Mouse (Mus musculus): ENCODE measurements around the gene Rpusd2. TPM values are rescaled to one million over a fixed set of nuclear protein-coding genes. Genes with fewer than 3 reads are reported as not detected.
A peak's percentile ranks its signal among the peaks of the same experiment; 100 is the strongest.

The Rpusd2 gene
- total and polyA plus RNA-seq, 3 experiments: 15.5 to 18.6 TPM; not detected in 1

GRCm38 (mm10) chr2:119040882-119041281 is 6.3 kb downstream of the Rpusd2 start:
- H3K9me3 ChIP-seq (replicated peaks; ENCODE audit: insufficient read depth, low read length): no peaks in the 10 kb centered on the region
- H3K36me3 ChIP-seq (ENCODE audit: control insufficient read depth in 1 of 2, insufficient read depth in 2 of 2, low read length in 2 of 2): peaks cover 2 to 6% of the 10 kb centered on the region in 2 experiments
- H3K4me1 ChIP-seq (ENCODE audit: control insufficient read depth in 1 of 2, insufficient read depth in 2 of 2, low read length in 2 of 2): peaks cover 0 to 7% of the 10 kb centered on the region in 2 experiments; a peak in 3 of 4 replicates
- peak; percentile 75 for DNase-seq (ENCODE audit: low read depth, low spot score)
- TF ChIP-seq MAX (IDR thresholded peaks at IDR 0.05; ENCODE audit: low read length): no peak
- TF ChIP-seq MAFK (IDR thresholded peaks at IDR 0.05; ENCODE audit: borderline replicate concordance, low read depth, low read length): no peak
- TF ChIP-seq SIN3A (IDR thresholded peaks at IDR 0.05; ENCODE audit: low read length): peak; percentile 59
- peak; percentile 54 for TF ChIP-seq RAD21 (IDR thresholded peaks at IDR 0.05; ENCODE audit: low read depth, low read length)
- TF ChIP-seq KAT2A (conservative IDR thresholded peaks at IDR 0.05; ENCODE audit: low read depth, low read length): no peak
- peak; percentile 62 for TF ChIP-seq SMC3 (IDR thresholded peaks at IDR 0.05; ENCODE audit: low read depth, low read length)
- TF ChIP-seq ZC3H11A (IDR thresholded peaks at IDR 0.05; ENCODE audit: low read depth, low read length): peak; percentile 28; the same call in 1 of the 2 replicates
- TF ChIP-seq NRF1 (IDR thresholded peaks at IDR 0.05; ENCODE audit: insufficient read depth, low read depth, low read length, poor library complexity, severe bottlenecking): no peak
- no peak for TF ChIP-seq USF2 (IDR thresholded peaks at IDR 0.05; ENCODE audit: borderline replicate concordance in 1 of 2, insufficient read depth in 1 of 2, low read depth in 1 of 2, low read length in 2 of 2)
- no peak for TF ChIP-seq MXI1 (IDR thresholded peaks at IDR 0.05; ENCODE audit: low read depth, low read length)
- TF ChIP-seq CHD2 (IDR thresholded peaks at IDR 0.05; ENCODE audit: low read length): no peak
- TF ChIP-seq RCOR1 (IDR thresholded peaks at IDR 0.05; ENCODE audit: low read depth, low read length): no peak
- peak; percentile 38 to 72 (median 64); a peak in 5 of 6 replicates for TF ChIP-seq CTCF (IDR thresholded peaks at IDR 0.05 in 2 of 3, conservative IDR thresholded peaks at IDR 0.05 in 1 of 3; ENCODE audit: control insufficient read depth in 1 of 3, insufficient read depth in 1 of 3, low read depth in 2 of 3, low read length in 3 of 3, poor library complexity in 1 of 3, severe bottlenecking in 1 of 3)
- 0 out of 2 replicates have a peak, but pooled peaks have one; percentile 12 for TF ChIP-seq BHLHE40 (IDR thresholded peaks at IDR 0.05; ENCODE audit: borderline replicate concordance, low read depth, low read length)
- H3K4me3 ChIP-seq (ENCODE audit: control insufficient read depth in 1 of 2, insufficient read depth in 1 of 2, low read depth in 2 of 2, low read length in 2 of 2): no peak overlapping the region
- no peak overlapping the region for H3K27ac ChIP-seq (ENCODE audit: control insufficient read depth, low read depth, low read length)
- no peaks in the 10 kb centered on the region for H3K27me3 ChIP-seq (ENCODE audit: control insufficient read depth in 1 of 2, insufficient read depth in 2 of 2, low read length in 2 of 2)
- peaks cover 9% of the 10 kb centered on the region for H3K79me2 ChIP-seq (ENCODE audit: control insufficient read depth, insufficient read depth, low read length, poor library complexity)
- H3K9ac ChIP-seq (ENCODE audit: control insufficient read depth, low read depth, low read length, poor library complexity, severe bottlenecking): no peak overlapping the region

- H3K9me3 ChIP-seq (replicated peaks; ENCODE audit: insufficient read depth, low read length): no peaks in the 10 kb centered on the region
- no peak for TF ChIP-seq TAL1 (IDR thresholded peaks at IDR 0.05; ENCODE audit: low read length)
- peak; percentile 54 for TF ChIP-seq NRF1 (IDR thresholded peaks at IDR 0.05; ENCODE audit: insufficient read depth, low read depth, low read length, poor library complexity, severe bottlenecking)
- H3K27ac ChIP-seq (ENCODE audit: control insufficient read depth, low read depth, low read length): no peak overlapping the region
- peaks cover 25% of the 10 kb centered on the region for H3K79me2 ChIP-seq (ENCODE audit: control insufficient read depth, insufficient read depth, low read length, poor library complexity)
- H3K4me3 ChIP-seq (ENCODE audit: control insufficient read depth in 1 of 2, insufficient read depth in 1 of 2, low read depth in 2 of 2, low read length in 2 of 2): no peak overlapping the region
- H3K27me3 ChIP-seq (ENCODE audit: control insufficient read depth in 1 of 2, insufficient read depth in 2 of 2, low read length in 2 of 2): no peaks in the 10 kb centered on the region
- no peak for DNase-seq (ENCODE audit: low read depth, low spot score)
- peaks cover 0 to 12% of the 10 kb centered on the region in 2 experiments; a peak in 2 of 4 replicates for H3K36me3 ChIP-seq (ENCODE audit: control insufficient read depth in 1 of 2, insufficient read depth in 2 of 2, low read length in 2 of 2)
- H3K9ac ChIP-seq (ENCODE audit: control insufficient read depth, low read depth, low read length, poor library complexity, severe bottlenecking): no peak overlapping the region
- peaks cover 3 to 5% of the 10 kb centered on the region in 2 experiments for H3K4me1 ChIP-seq (ENCODE audit: control insufficient read depth in 1 of 2, insufficient read depth in 2 of 2, low read length in 2 of 2)
Measured at GRCm38 (mm10) chr2:119045163-119045562, 10.6 kb downstream of the Rpusd2 start.

Measured in MEL (cell line).